ENCODE assay signal across 14 mouse cellular contexts in the genomic region with DNA sequence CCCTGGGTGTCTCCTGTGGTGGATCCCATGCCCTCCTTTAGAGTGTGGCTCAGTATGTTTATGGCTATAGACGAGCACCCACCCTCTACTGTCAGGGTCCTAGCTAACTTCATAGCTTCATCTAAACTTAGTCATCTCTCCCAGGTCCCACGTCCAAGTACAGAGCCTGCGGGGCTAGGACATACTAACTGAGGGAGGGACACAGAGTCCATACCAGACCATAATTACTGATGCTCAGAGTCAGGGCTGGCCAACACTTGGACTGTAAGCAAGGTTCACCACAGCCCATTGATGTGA.
"Had no signal": no experiment of that assay in that cellular context is flagged by ENCODE, and none has a peak within 500 bp of the region (broad histone marks: within the 10 kb centered on the region; RNA-seq: fewer than 3 reads in every experiment).

No protein-coding gene starts in this region.

- H3K9me3 ChIP-seq: midbrain, embryonic 10.5 days; midbrain, embryonic 12.5 days; midbrain, embryonic 15.5 days; neural tube, embryonic 12.5 days; stomach, embryonic 15.5 days had no signal

- ATAC-seq: midbrain, embryonic 15.5 days had no signal

- H3K36me3 ChIP-seq: midbrain, embryonic 10.5 days; midbrain, embryonic 12.5 days; midbrain, embryonic 15.5 days; neural tube, embryonic 12.5 days; stomach, embryonic 15.5 days had no signal

- H3K9ac ChIP-seq: lung, embryonic 14.5 days; midbrain, embryonic 12.5 days; midbrain, embryonic 15.5 days; neural tube, embryonic 12.5 days; stomach, embryonic 15.5 days had no signal

- H3K27ac ChIP-seq: midbrain, embryonic 10.5 days; midbrain, embryonic 12.5 days; midbrain, embryonic 15.5 days; neural tube, embryonic 12.5 days; stomach, embryonic 15.5 days; stomach, postnatal 0 days had no signal

- H3K4me1 ChIP-seq: midbrain, embryonic 12.5 days; neural tube, embryonic 12.5 days; stomach, embryonic 15.5 days had no signal

- H3K4me3 ChIP-seq: midbrain, embryonic 10.5 days; midbrain, embryonic 12.5 days; midbrain, embryonic 15.5 days; neural tube, embryonic 12.5 days; stomach, embryonic 15.5 days had no signal

- DNase-seq: lung, adult 18-20 months; lung, postnatal 10 days; lung, postnatal 4 days; right cerebral cortex, postnatal 14 days; thymus, adult 2 months; thymus, postnatal 25 days; thymus, postnatal 4 days had no signal

- H3K27me3 ChIP-seq: midbrain, embryonic 12.5 days; midbrain, embryonic 15.5 days; neural tube, embryonic 12.5 days; stomach, embryonic 15.5 days had no signal

- H3K4me2 ChIP-seq: lung, embryonic 14.5 days; midbrain, embryonic 12.5 days; midbrain, embryonic 15.5 days; neural tube, embryonic 12.5 days; stomach, embryonic 15.5 days had no signal
